26 mouse cellular contexts compared by ENCODE assay signal in genomic region chr10:87101951-87102320, GRCm38 (mm10). TPM values are rescaled to one million over a fixed set of nuclear protein-coding genes. Genes with fewer than 3 reads are reported as not detected.
DNase-seq lines count a peak whose midpoint lies in the region; ATAC-seq and TF ChIP-seq lines count a peak whose summit lies in the region.
"Had no signal": no experiment of that assay in that cellular context is flagged by ENCODE, and none has a peak within 500 bp of the region (broad histone marks: within the 10 kb centered on the region; RNA-seq: fewer than 3 reads in every experiment).

No protein-coding gene starts in this region.

- no peaks in the 10 kb centered on the region; the same call in 1 of the 2 replicates for H3K4me1 ChIP-seq in hindbrain, embryonic 11.5 days (replicated peaks; ENCODE audit: control insufficient read depth, insufficient read depth, low read length)
- peaks cover 56% of the 10 kb centered on the region for H3K4me1 ChIP-seq in hindbrain, embryonic 10.5 days (replicated peaks)
- peaks cover 7% of the 10 kb centered on the region for H3K4me1 ChIP-seq in neural tube, embryonic 11.5 days (ENCODE audit: control insufficient read depth, insufficient read depth, low read length)
- peaks cover 22% of the 10 kb centered on the region for H3K4me1 ChIP-seq in forebrain, embryonic 15.5 days
- no peaks in the 10 kb centered on the region for H3K4me1 ChIP-seq in lung, adult 2 months (ENCODE audit: control insufficient read depth, insufficient read depth, low read length)
- H3K4me1 ChIP-seq: heart, embryonic 13.5 days; liver, embryonic 13.5 days had no signal

- H3K4me3 ChIP-seq in hindbrain, embryonic 11.5 days (ENCODE audit: low read depth, low read length) = no peak overlapping the region
- no peak overlapping the region for H3K4me3 ChIP-seq in hindbrain, embryonic 10.5 days
- no peak overlapping the region for H3K4me3 ChIP-seq in neural tube, embryonic 11.5 days (ENCODE audit: low read depth, low read length)
- no peak overlapping the region for H3K4me3 ChIP-seq in forebrain, embryonic 15.5 days
- H3K4me3 ChIP-seq in lung, adult 2 months (replicated peaks; ENCODE audit: extremely low read depth, low read depth, low read length) = no peak overlapping the region
- H3K4me3 ChIP-seq: heart, embryonic 13.5 days; hindbrain, embryonic 13.5 days; limb, embryonic 15.5 days; liver, embryonic 13.5 days; neural tube, embryonic 13.5 days had no signal

- ATAC-seq in hindbrain, embryonic 11.5 days (ENCODE audit: low FRiP score) = peak; percentile 44
- ATAC-seq in neural tube, embryonic 11.5 days (ENCODE audit: insufficient read depth, low FRiP score, low TSS enrichment) = 0 out of 2 replicates have a peak, but pooled peaks have one; percentile 8
- peak; percentile 35; the same call in 1 of the 2 replicates for ATAC-seq in forebrain, embryonic 15.5 days (replicated peaks)
- ATAC-seq: CD4-positive, CD25-positive, alpha-beta regulatory T cell, adult 4 months; intestine, embryonic 16.5 days had no signal

- no peaks in the 10 kb centered on the region for H3K9me3 ChIP-seq in hindbrain, embryonic 11.5 days (ENCODE audit: control insufficient read depth, low read length)
- H3K9me3 ChIP-seq in hindbrain, embryonic 10.5 days = no peaks in the 10 kb centered on the region
- H3K9me3 ChIP-seq in neural tube, embryonic 11.5 days (ENCODE audit: control insufficient read depth, low read length) = no peaks in the 10 kb centered on the region
- H3K9me3 ChIP-seq in forebrain, embryonic 15.5 days = no peaks in the 10 kb centered on the region
- H3K9me3 ChIP-seq: heart, embryonic 13.5 days; hindbrain, embryonic 13.5 days; limb, embryonic 15.5 days; liver, embryonic 13.5 days; neural tube, embryonic 13.5 days had no signal

- no peaks in the 10 kb centered on the region for H3K36me3 ChIP-seq in hindbrain, embryonic 11.5 days (ENCODE audit: control insufficient read depth, insufficient read depth, low read length)
- H3K36me3 ChIP-seq in hindbrain, embryonic 10.5 days = no peaks in the 10 kb centered on the region
- H3K36me3 ChIP-seq in neural tube, embryonic 11.5 days (ENCODE audit: control insufficient read depth, insufficient read depth, low read length) = no peaks in the 10 kb centered on the region
- H3K36me3 ChIP-seq in forebrain, embryonic 15.5 days = no peaks in the 10 kb centered on the region
- H3K36me3 ChIP-seq: heart, embryonic 13.5 days; hindbrain, embryonic 13.5 days; limb, embryonic 15.5 days; liver, embryonic 13.5 days; neural tube, embryonic 13.5 days had no signal

- 3% methylated on average over 3 of the region's 3 CpGs for WGBS in hindbrain, embryonic 11.5 days
- 12% methylated on average over 3 of the region's 3 CpGs for WGBS in hindbrain, embryonic 10.5 days
- WGBS in neural tube, embryonic 11.5 days = 20% methylated on average over 3 of the region's 3 CpGs
- 4% methylated on average over 3 of the region's 3 CpGs for WGBS in forebrain, embryonic 15.5 days
- 65% methylated on average over 3 of the region's 3 CpGs for WGBS in lung, adult 2 months

- no peak for TF ChIP-seq CTCF in lung, adult 2 months (IDR thresholded peaks at IDR 0.05; ENCODE audit: insufficient read depth, low read length)

- H3K27ac ChIP-seq in hindbrain, embryonic 11.5 days (ENCODE audit: low read depth, low read length) = no peak overlapping the region
- H3K27ac ChIP-seq in hindbrain, embryonic 10.5 days = no peak overlapping the region
- H3K27ac ChIP-seq in neural tube, embryonic 11.5 days (ENCODE audit: low read depth, low read length) = no peak overlapping the region
- H3K27ac ChIP-seq in forebrain, embryonic 15.5 days (replicated peaks) = peak overlapping the region; percentile 27; the same call in 1 of the 2 replicates
- H3K27ac ChIP-seq: heart, embryonic 13.5 days; hindbrain, embryonic 13.5 days; kidney, postnatal 0 days; limb, embryonic 15.5 days; liver, embryonic 13.5 days; macrophage; neural tube, embryonic 13.5 days had no signal

- H3K9ac ChIP-seq in hindbrain, embryonic 11.5 days (ENCODE audit: low read depth, low read length) = no peak overlapping the region
- H3K9ac ChIP-seq in neural tube, embryonic 11.5 days (ENCODE audit: low read length) = no peak overlapping the region
- H3K9ac ChIP-seq in forebrain, embryonic 15.5 days (replicated peaks) = no peak overlapping the region
- H3K9ac ChIP-seq: heart, embryonic 13.5 days; hindbrain, embryonic 13.5 days; limb, embryonic 15.5 days; liver, embryonic 13.5 days; neural tube, embryonic 13.5 days had no signal

- no peak for DNase-seq in hindbrain, embryonic 11.5 days (ENCODE audit: low spot score)
- no peak for DNase-seq in hindbrain, embryonic 10.5 days (ENCODE audit: low spot score)
- DNase-seq in neural tube, embryonic 11.5 days (ENCODE audit: low spot score) = no peak
- DNase-seq in neural tube, embryonic 10.5 days (ENCODE audit: extremely low spot score, low spot score) = no peak
- DNase-seq in lung, adult 2 months = no peak
- no peak for DNase-seq in embryo, embryonic 10.5 days (ENCODE audit: low spot score)
- DNase-seq: adrenal gland, postnatal 36 days; cerebellum, adult 18-20 months; heart, postnatal 10 days; kidney, adult 8-10 months; kidney, postnatal 4 days; liver, embryonic 13.5 days; lung, adult 18-20 months; lung, postnatal 10 days; right cerebral cortex, postnatal 4 days; thymus, postnatal 4 days had no signal

- TF ChIP-seq POLR2A in lung, adult 2 months (IDR thresholded peaks at IDR 0.05; ENCODE audit: borderline replicate concordance, extremely low read depth, low read depth, low read length) = no peak

- H3K27me3 ChIP-seq in hindbrain, embryonic 11.5 days (ENCODE audit: control insufficient read depth, insufficient read depth, low read length) = peaks cover 3% of the 10 kb centered on the region; the same call in 1 of the 2 replicates
- peaks cover 57% of the 10 kb centered on the region for H3K27me3 ChIP-seq in hindbrain, embryonic 10.5 days (ENCODE audit: insufficient read depth, poor library complexity, severe bottlenecking)
- no peaks in the 10 kb centered on the region for H3K27me3 ChIP-seq in neural tube, embryonic 11.5 days (ENCODE audit: control insufficient read depth, insufficient read depth, low read length)
- H3K27me3 ChIP-seq in forebrain, embryonic 15.5 days = no peaks in the 10 kb centered on the region
- H3K27me3 ChIP-seq: heart, embryonic 13.5 days; limb, embryonic 15.5 days; liver, embryonic 13.5 days; neural tube, embryonic 13.5 days had no signal

- no peak overlapping the region for H3K4me2 ChIP-seq in hindbrain, embryonic 11.5 days (replicated peaks; ENCODE audit: low read depth, low read length)
- H3K4me2 ChIP-seq in neural tube, embryonic 11.5 days (ENCODE audit: low read depth) = no peak overlapping the region
- H3K4me2 ChIP-seq in forebrain, embryonic 15.5 days (replicated peaks) = no peak overlapping the region
- H3K4me2 ChIP-seq: heart, embryonic 13.5 days; limb, embryonic 15.5 days; liver, embryonic 13.5 days had no signal

RNA-seq across cellular contexts. Expression of gene 1700113H08Rik, which starts 44.1 kb away (rescaled TPM):
- polyA plus RNA-seq in hindbrain, embryonic 11.5 days (2014; fragmentation: Nextera tagmentation; extraction: Ambion mirVana) = 0.14 and 0.42 TPM in 2 replicates
- polyA plus RNA-seq in hindbrain, embryonic 10.5 days (2016; fragmentation: Nextera tagmentation; extraction: Ambion mirVana) = 0.18 and 0.21 TPM in 2 replicates
- 0.34 and 0.45 TPM in 2 replicates for polyA plus RNA-seq in neural tube, embryonic 11.5 days (2014; fragmentation: Nextera tagmentation; extraction: Ambion mirVana)
- 0.45 and 0.47 TPM in 2 replicates for polyA plus RNA-seq in forebrain, embryonic 15.5 days (2015; fragmentation: Nextera tagmentation; extraction: Ambion mirVana)
- polyA plus RNA-seq in lung, adult 2 months (2012; rRNA removed) = not detected in 2 replicates
- polyA plus RNA-seq: CD4-positive, CD25-positive, alpha-beta regulatory T cell, adult 4 months; heart, embryonic 13.5 days; kidney, postnatal 0 days; limb, embryonic 15.5 days; liver, embryonic 13.5 days; macrophage; thymus, postnatal 0 days had no signal
